Mouse (Mus musculus) WW6 (cell line): ENCODE measurements around the gene Ccdc13.

Experiments used
- DNase-seq: peaks from one replicate; pipeline ENCODE4 v3.0.0-alpha.2; 2013; ENCODE audit warnings: low read depth, low spot score

The Ccdc13 gene

DNA sequence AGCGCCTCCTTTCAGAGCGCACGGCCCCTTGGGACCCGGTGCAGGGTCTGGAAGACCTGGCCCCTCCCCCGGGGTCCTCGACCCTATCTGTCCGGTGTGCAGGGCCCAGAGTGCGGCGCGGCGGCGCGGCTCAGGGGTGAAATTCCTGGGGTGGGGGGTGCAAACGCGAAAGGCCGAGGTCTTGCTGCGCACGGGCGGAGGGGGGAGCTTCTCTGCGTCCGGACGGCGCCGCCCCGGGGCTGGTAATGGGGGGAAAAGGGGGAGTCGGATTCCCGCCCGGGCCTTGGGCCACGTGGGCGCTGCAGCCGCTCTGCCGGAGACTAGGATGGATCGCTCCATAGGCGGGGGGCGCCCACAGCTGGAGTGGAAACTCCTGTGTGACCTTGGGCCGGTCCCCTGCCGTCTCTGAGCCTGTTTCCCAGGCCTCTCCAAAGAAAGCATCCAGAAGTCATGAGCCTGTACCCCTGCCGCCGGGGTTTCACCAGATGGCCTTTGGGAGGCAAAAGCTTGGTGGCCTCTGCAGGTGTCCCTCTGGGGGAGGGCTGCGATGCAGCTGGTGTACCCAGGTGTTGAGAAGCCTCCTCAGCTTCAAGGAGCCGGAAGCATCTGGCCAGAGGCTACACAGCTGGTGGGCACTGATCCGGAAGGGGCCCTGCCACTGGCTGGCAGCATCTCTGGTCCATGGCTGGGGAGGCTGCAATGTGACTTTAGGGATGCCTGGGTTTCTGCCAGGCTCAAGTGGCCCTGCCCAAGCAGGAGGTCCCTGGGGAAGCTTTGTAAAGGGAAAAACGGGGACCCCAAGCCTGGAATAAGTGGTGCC lies 78.8 kb downstream of the Ccdc13 start:
- no peak for DNase-seq

DNA sequence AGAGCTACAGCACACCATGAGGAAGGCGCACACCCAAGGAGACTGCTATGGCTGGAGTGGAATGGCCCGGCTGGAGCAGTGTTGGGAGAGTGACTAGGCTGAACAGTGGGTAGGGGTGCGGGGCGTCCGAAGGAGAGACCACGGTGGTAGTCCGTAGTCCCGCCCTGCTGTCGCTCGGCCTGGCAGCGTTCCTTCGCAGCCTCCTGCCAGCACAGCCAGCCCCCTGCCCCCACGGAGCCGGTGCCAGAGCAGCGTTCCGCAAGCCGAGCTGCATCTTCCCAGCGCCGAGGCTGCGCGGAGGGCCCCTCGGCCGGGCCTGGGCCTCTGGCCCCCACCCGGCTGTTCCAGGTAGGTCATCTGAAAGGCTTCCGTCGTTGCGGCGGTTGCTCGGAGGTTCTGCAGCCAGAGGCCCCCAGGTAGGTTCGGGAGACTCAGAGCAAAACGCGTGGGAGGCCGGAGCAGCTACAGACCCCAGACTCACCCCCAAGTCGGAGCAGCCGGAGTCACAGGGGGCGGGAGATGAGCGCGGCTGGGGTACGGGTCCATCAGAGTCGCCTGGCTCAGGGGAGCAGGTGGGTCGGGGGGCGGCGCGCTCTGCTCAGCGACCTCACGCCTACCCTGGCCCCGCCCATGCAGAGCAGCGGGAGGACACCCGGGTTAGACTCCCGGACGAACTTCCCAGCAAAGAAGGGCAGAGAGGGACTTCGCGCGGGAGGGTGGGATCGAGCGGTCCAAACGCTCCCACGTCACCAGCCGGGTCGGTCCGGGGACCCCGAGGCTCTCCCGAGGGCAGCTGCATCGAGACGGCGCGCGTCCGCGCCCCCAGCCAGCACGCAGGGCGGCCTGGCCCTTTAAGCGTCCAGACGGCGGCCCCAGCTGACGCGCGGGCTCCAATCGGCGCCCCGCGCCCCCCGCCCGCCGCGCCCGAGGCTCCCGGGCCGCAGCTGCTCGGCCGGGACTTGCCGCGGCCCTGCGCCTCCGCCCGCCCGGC lies 79.9 kb downstream of the Ccdc13 start, which contains the start of gene Zfp651:
Gene Zfp651, plus strand, starts transcription at position 240 of the 991 bp plus-strand sequence.
- no peak for DNase-seq

- DNase-seq, result no peak
Measured at GRCm38 (mm10) chr9:121757835-121758814, 81.1 kb downstream of the Ccdc13 start.

DNA sequence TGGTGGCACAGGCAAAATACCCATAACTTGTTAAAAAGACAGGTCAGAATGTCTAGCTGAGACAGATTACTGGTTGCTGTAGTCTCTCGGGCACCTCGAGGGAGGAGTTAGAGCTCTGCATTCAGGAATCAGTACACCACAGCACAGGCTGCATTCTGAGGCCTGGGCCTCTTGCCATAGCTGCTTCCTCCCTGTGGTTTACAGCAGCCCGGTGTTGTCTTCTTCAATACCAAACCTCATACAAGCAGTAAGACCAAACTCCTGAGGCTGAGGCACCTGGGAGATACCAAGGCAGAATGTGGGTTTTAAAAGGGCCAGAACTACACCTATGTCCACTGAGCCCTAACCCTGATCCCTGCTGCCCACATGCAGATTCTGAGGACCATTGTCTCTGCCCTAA lies 81.8 kb downstream of the Ccdc13 start:
- DNase-seq, result no peak

DNA sequence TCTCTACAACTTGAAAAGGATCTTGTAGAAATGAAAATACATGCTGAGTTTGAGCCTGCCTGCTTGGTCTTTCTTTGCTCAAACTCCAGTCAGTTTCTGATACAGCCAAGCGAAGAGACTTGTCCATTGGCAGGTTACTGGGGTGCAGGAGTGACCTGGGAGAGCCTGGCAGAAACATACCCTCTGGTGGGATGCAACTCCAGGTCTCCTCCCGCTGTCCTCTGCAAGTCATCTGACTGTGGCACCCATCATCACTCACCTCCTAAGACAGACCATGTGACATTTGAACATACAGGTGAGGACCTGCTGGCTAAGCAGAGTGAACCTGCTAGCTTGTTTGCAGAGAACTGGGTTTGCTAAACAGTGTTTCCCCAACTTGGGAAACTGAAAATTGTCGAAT lies 82.5 kb downstream of the Ccdc13 start:
- DNase-seq, result no peak

- no peak for DNase-seq
Measured at GRCm38 (mm10) chr9:121754624-121755023, 84.6 kb downstream of the Ccdc13 start.

DNA sequence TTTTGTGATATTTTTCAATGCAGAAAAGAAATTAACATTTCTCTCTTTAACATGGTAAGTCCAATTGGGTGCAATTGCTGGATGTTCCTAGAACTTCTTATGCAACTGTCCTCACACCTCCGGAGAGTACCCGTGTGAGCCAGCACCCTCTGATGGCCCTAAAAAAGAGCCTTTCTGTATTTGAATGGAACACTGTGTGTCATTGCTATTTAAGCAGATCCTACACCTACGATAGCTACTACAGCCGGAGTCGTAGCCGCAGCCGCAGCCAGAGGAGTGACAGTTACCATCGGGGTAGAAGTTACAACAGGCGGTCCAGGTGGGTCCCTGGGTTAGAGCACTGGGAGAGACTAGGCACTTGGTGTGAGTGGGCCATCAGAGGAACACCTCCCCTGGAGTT lies 86.5 kb downstream of the Ccdc13 start:
- no peak for DNase-seq
